Mouse (Mus musculus) cerebellum, postnatal 14 days (tissue): ENCODE results near the gene Inhbb.

Experiments
- DNase-seq, 2 experiments: peaks; one replicate each; pipeline ENCODE4 v3.0.0; 2021; ENCODE audit warnings: mixed read lengths in 2 of 2

Inhbb gene

GRCm38 (mm10) chr1:119419151-119420105 lies 2.6 kb downstream of the Inhbb start:
- peak; percentile 23 to 30 for DNase-seq

DNA sequence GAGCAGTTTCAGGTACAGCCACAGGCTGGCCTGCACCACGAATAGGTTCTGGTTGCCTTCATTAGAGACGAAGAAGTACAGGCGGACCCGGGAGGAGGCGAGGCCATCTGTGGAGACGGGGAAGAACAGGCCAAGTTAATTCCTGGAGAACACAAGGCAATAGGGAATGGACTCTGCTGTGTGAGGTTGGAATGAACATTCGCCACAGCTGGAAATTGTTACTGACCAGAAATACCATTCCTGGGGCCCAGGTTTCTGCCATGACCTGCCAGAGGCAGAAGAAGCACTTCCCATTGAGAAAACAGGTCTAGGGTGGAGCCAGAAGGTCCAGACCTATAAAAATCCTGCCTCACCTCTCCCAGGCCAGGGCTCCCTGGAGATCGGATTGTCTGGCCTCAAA lies 4.1 kb downstream of the Inhbb start:
- no peak for DNase-seq

DNA sequence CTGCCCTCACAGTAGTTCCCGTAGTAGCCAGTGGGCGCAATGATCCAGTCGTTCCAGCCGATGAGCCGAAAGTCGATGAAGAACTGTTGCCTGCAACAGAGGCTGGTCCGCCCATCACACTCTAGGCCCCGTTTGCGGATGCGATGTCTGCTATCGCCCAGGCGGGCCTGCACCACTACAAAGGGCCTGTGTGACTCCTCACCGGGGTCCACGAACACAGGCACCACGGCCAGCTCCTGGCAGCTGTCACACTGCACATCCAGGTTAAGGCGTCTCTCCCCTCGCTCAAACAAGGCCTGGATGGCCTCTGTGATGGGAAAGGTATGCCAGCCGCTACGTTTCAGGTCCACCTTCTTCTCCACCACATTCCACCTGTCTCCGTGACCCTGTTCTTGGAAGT lies 4.5 kb downstream of the Inhbb start:
- no peak for DNase-seq

GRCm38 (mm10) chr1:119416610-119417009 lies 5.4 kb downstream of the Inhbb start:
- DNase-seq = peak; percentile 44 to 48

GRCm38 (mm10) chr1:119416177-119416576 lies 5.9 kb downstream of the Inhbb start:
- DNase-seq = no peak

- peak in 1 of 2 experiments; percentile 27 for DNase-seq
Measured at GRCm38 (mm10) chr1:119415151-119415550, 6.9 kb downstream of the Inhbb start.

DNA sequence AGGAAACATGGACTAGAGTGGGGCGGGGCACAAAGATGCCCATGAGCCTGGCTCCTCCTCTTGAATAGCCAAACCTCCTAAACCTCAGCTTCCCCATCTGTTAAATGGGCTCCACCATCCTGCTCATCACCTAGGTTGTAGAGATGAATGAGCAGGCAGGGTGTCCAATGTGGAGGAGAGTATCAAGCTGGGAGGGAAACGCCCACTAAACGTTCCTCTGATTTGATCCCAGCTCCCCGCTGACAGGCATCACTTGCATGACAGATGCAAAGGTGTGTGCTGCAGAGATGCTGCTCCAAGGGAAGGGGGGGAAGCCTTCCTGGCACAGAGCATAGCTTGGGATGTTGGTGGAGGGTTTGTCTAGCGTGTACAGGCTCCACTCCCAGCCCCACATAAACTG lies 11.4 kb downstream of the Inhbb start:
- DNase-seq = no peak

DNA sequence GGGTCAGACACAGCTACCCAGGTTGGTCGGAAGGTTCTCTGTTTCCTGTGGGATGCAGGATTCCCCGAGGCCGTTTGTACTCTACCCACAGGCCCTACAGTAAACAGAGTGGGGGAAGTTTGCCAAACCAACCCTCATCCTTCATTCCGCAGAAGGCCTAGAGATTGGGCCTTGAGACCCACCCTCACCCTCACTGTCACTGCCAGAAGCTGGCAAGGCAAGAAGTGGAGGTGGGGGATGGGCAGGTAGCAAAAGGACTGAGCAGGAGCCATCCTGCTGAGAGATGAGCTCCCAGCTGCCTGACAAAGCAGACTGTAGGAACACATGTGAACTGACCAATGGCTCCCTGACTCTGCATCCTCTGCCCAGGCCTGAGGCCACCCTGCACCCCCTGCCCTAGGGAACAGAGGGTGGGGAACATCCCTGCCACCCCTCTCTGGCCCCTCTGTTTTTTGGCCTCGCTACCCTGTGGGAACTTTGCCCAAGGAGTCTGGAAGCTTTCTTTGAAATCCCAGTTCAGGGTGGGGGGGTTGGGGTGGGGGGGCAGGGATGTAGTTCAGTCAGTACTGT lies 12.4 kb downstream of the Inhbb start:
- DNase-seq = peak; percentile 28 to 55

DNA sequence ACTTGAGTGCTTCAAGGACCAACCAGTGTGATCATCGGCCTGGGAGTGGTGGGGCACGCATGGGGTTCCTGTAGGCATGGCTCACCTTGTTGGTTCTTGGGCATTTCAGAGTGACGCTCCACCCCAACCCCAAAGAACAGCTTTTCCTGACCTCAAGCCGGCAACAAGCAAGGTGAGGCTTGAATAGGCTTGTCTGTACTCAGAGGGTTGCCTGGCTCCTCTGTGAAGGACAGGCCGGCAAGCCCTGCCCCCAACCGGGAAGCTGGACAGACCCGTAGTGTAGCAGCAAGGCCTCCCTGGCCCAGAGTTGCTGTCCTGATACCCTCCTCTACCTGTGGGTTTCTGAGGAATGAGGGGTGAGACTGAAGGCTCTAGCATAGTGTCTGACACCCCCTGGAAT lies 12.9 kb downstream of the Inhbb start:
- DNase-seq = no peak

GRCm38 (mm10) chr1:119407691-119408315 lies 14.2 kb downstream of the Inhbb start:
- DNase-seq = peak in 1 of 2 experiments; percentile 15

- DNase-seq = no peak
Measured at GRCm38 (mm10) chr1:119404798-119405197, 17.2 kb downstream of the Inhbb start.

DNA sequence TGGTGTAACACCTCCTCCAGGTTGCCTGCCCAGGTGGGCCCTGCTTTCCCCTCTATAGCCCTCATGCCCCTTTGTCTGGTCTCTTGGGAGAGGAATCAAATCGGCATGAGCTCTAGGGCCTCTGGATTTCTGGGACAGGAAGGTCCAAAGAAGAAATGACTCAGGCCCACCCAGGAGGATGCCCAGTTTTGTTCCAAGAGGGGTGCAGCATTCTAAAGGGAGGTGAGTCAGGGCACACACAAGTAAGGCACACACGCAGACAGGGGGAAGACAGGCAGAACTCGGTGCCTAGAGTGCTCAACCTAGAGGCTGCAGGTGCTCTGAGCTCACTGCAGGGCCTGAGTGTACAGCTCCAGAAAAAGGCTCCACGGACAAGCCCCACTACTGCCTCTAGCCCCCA lies 17.7 kb downstream of the Inhbb start:
- no peak for DNase-seq

DNA sequence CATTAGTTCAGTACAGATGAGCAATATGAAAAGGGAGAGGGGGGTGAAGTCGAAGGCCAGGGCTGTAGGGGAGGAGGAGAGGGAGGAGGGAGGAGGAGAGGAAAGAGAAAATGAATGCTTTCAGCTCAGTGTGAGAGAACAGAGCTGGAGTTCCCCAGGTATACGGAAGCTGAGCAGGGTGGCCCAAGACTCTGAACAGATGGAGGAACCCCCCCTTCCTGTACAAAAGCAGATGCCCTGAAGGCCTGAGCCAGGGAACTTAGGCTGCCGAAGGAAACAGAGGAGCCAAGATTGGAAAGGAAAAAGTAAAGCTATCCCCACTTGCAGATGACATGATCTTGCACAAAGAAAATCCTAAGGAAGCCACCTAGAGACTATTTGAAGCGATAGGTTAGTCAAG lies 20.8 kb downstream of the Inhbb start:
- peak in 1 of 2 experiments; percentile 31 for DNase-seq

- no peak for DNase-seq
Measured at GRCm38 (mm10) chr1:119398640-119399039, 23.4 kb downstream of the Inhbb start.

DNA sequence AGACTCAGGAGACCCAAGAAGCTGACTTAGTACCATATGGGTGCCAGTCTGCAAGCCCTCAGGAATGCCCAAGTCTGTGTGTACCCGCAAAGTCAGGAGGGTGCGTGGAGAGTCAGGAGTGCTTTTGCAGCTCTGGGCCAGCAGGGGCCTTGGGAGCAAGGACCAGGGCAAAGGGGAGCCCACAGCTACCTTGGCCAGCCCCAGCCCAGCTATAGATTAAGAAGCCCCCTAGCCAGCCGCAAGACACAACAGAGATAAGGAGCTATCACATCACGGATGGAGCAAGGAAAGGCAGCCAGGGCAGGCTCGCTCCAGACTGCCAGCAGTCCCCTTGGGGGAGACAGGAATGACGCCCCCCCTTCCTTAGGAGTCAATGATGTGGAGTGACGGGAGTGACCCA lies 24.2 kb downstream of the Inhbb start:
- DNase-seq = no peak

GRCm38 (mm10) chr1:119391311-119391710 lies 30.7 kb downstream of the Inhbb start:
- DNase-seq = peak; percentile 85

DNA sequence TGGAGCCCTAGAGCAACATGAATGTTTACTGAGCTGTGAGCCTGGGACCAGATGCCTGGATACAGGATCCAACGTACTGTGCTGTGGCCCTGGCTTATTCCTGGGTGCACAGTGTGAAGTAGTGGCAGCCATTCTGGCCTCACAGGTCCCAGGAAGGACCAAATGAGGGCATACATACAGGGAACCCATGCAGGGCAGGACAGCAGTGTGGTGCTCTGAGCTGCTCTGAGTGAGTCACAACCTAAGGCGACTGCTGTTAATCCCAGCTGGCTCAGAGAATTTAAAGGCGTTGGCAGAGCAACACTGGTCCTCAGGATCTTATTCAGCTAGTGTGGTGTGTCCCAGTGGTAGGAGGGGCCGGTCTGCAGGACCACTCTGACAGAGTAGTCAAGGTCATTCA lies 31.4 kb downstream of the Inhbb start:
- DNase-seq = peak in 1 of 2 experiments; percentile 20

DNA sequence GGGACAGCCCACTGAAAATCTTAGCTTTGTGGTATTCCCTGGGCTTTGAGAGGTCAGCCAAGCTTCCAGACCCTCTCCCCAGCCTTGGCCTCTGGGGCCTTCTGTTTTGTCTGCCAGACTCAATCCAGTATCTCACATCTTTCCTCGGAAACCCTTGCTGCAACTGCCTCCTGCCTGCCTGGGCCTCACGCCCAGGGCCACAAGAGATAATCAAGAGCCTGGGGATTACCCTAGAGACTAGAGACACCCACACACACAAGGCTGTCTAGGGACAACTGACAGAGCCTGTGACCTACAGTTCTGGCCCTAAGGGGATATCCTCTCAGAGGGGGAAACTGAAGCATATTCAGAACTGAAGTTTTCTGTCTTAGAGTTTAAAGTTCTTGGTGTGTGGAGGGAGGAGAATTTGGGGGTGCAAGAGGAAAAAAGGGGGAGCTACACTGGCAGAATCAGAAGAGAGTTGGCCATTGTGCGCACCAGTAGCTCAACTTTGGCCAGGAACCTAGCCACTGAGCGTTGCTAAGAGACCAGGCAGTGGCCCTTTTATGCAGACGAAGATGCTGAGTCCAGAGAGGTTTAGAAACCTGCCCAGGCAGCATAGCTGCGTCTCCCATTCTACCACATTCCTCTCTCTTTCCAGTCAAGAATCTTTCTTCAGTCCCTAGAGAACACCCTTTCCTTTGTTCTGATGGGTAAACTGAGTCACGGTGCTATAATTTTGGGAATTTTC lies 32.1 kb downstream of the Inhbb start:
- peak in 1 of 2 experiments; percentile 18 for DNase-seq

- DNase-seq = peak; percentile 42 to 53
Measured at GRCm38 (mm10) chr1:119388664-119389396, 33.2 kb downstream of the Inhbb start.

GRCm38 (mm10) chr1:119386306-119386705 lies 35.7 kb downstream of the Inhbb start:
- no peak for DNase-seq

- DNase-seq = no peak
Measured at GRCm38 (mm10) chr1:119383916-119384315, 38.1 kb downstream of the Inhbb start.

DNA sequence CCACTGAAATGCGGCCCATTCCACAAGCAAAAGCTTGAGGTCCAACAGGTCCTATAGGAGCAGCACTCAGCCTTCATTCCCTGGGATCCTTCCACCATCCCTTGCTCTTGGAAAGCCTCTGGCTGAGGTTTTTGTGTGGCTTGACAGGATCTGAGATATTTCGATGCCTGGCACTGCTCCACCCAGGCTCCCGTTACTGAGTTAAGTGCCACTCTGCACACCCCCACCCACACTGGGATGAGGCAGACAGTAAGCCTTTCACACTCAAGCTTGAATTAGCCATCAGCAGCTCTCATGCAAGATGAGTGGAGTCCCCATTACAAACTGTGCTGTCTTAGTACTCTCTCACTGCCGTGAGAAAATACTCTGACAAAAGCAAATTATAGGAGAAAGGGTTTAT lies 41.4 kb downstream of the Inhbb start:
- no peak for DNase-seq
